Comparison of ENCODE assay signal across 9 mouse cellular contexts in the genomic region with DNA sequence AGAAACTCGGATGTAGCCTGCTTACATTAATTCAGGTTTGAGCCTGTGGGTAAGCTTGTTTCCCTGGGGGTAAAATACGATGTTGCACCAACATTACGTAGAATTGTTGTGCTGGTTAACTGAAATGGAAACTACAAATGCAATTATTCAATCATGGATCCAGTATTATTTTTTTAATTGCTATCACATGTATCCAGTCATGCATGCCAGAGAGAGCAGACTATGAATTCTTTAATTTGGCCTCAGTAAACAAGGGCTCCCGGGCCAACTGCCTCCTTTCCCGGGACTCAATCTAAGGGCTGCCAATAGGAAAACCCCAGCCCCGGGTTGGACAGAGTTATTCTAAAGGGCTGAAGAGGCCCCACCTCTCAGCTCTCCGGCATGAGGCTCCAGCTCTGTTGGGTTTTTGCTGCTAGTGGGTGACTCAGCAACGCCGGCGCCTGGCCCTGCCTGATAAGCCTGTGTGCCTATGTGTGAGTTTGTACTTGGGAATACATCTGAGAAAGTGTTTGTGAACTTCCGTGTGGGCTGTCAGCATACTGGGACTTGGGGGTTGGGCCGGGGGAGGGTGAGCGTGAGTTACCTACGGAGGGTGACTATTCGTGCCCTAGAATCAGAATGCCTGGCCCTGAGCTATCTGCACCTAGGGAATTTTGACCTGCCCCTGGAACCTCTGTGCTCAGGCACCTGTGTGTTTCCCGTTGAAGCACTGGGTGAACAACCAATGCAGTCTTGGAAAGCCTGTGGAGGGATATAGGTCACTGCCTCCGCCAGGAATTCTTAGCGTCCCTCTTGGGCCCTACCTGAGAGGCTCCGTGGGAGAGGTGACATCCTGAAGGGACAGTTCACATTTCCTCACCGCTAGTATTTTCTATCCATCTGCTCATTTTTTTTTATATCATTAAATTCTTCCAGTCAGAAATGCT. TPM values are rescaled to one million over a fixed set of nuclear protein-coding genes. Genes with fewer than 3 reads are reported as not detected.
DNase-seq lines count a peak whose midpoint lies in the region; ATAC-seq lines count a peak whose summit lies in the region.
"Had no signal": no experiment of that assay in that cellular context is flagged by ENCODE, and none has a peak within 500 bp of the region (broad histone marks: within the 10 kb centered on the region; RNA-seq: fewer than 3 reads in every experiment).

No protein-coding gene starts in this region.

- H3K4me1 ChIP-seq in midbrain, embryonic 14.5 days (ENCODE audit: control insufficient read depth, insufficient read depth, low read length): peaks cover 9% of the 10 kb centered on the region
- H3K4me1 ChIP-seq in midbrain, embryonic 11.5 days (ENCODE audit: control insufficient read depth, insufficient read depth, low read length): peaks cover 18% of the 10 kb centered on the region
- H3K4me1 ChIP-seq in embryonic facial prominence, embryonic 12.5 days: peaks cover 13% of the 10 kb centered on the region
- peaks cover 52% of the 10 kb centered on the region for H3K4me1 ChIP-seq in liver, embryonic 11.5 days (replicated peaks; ENCODE audit: control insufficient read depth, insufficient read depth, low read length)

- H3K9ac ChIP-seq in midbrain, embryonic 14.5 days (replicated peaks; ENCODE audit: low read length): no peak overlapping the region
- H3K9ac ChIP-seq in midbrain, embryonic 11.5 days (ENCODE audit: low read length): no peak overlapping the region
- H3K9ac ChIP-seq in embryonic facial prominence, embryonic 12.5 days: no peak overlapping the region
- H3K9ac ChIP-seq in liver, embryonic 11.5 days (ENCODE audit: low read depth, low read length): peak overlapping the region; percentile 76

- peaks cover 11% of the 10 kb centered on the region; the same call in 1 of the 2 replicates for H3K27me3 ChIP-seq in midbrain, embryonic 14.5 days (ENCODE audit: control insufficient read depth, insufficient read depth, low read length)
- H3K27me3 ChIP-seq in midbrain, embryonic 11.5 days (ENCODE audit: control insufficient read depth, insufficient read depth, low read length): peaks cover 17% of the 10 kb centered on the region
- H3K27me3 ChIP-seq in embryonic facial prominence, embryonic 12.5 days: 0 out of 2 replicates have a peak, but pooled peaks cover 11% of the 10 kb centered on the region
- H3K27me3 ChIP-seq in liver, embryonic 11.5 days (replicated peaks; ENCODE audit: control insufficient read depth, insufficient read depth, low read length): no peaks in the 10 kb centered on the region

- H3K36me3 ChIP-seq in midbrain, embryonic 14.5 days (ENCODE audit: control insufficient read depth, insufficient read depth, low read length): no peaks in the 10 kb centered on the region
- H3K36me3 ChIP-seq in midbrain, embryonic 11.5 days (ENCODE audit: control insufficient read depth, insufficient read depth, low read length): no peaks in the 10 kb centered on the region
- no peaks in the 10 kb centered on the region for H3K36me3 ChIP-seq in embryonic facial prominence, embryonic 12.5 days
- peaks cover 8% of the 10 kb centered on the region; the same call in 1 of the 2 replicates for H3K36me3 ChIP-seq in liver, embryonic 11.5 days (ENCODE audit: control insufficient read depth, insufficient read depth, low read length)

- peak; percentile 39 for DNase-seq in midbrain, embryonic 14.5 days
- no peak for DNase-seq in midbrain, embryonic 11.5 days (ENCODE audit: low spot score, missing footprints)
- peak; percentile 65 to 82 for DNase-seq in adrenal gland, adult (ENCODE audit: inconsistent age in 2 of 2, low spot score in 1 of 2)
- DNase-seq in heart, postnatal 4 days: peak; percentile 76
- DNase-seq in liver, embryonic 11.5 days (ENCODE audit: low spot score): peak; percentile 88
- DNase-seq in right cerebral cortex, postnatal 25 days: peak; percentile 48

- ATAC-seq in midbrain, embryonic 14.5 days (ENCODE audit: low FRiP score, low TSS enrichment): no peak
- ATAC-seq in midbrain, embryonic 11.5 days (ENCODE audit: low FRiP score): no peak
- ATAC-seq in embryonic facial prominence, embryonic 12.5 days (ENCODE audit: insufficient number of reproducible peaks, insufficient read depth, low FRiP score, low TSS enrichment): no peak
- peak; percentile 76 for ATAC-seq in liver, embryonic 11.5 days (replicated peaks; ENCODE audit: low FRiP score)
- no peak for ATAC-seq in activated CD4-positive, CD25-positive, alpha-beta regulatory T cell, adult 4 months

- no peaks in the 10 kb centered on the region for H3K9me3 ChIP-seq in midbrain, embryonic 14.5 days (ENCODE audit: control insufficient read depth, low read length)
- H3K9me3 ChIP-seq in midbrain, embryonic 11.5 days (ENCODE audit: control insufficient read depth, low read length): no peaks in the 10 kb centered on the region
- no peaks in the 10 kb centered on the region for H3K9me3 ChIP-seq in embryonic facial prominence, embryonic 12.5 days
- H3K9me3 ChIP-seq in liver, embryonic 11.5 days (ENCODE audit: control insufficient read depth, low read length): no peaks in the 10 kb centered on the region

- no peak overlapping the region for H3K4me2 ChIP-seq in midbrain, embryonic 14.5 days (ENCODE audit: low read length)
- H3K4me2 ChIP-seq in midbrain, embryonic 11.5 days: no peak overlapping the region
- peak overlapping the region; percentile 11; the same call in 1 of the 2 replicates for H3K4me2 ChIP-seq in embryonic facial prominence, embryonic 12.5 days (replicated peaks)
- peak overlapping the region; percentile 99 for H3K4me2 ChIP-seq in liver, embryonic 11.5 days

- WGBS in midbrain, embryonic 14.5 days: 23% methylated on average over 20 of the region's 20 CpGs
- WGBS in midbrain, embryonic 11.5 days: 19% methylated on average over 20 of the region's 20 CpGs
- WGBS in embryonic facial prominence, embryonic 12.5 days: 21% methylated on average over 20 of the region's 20 CpGs
- 13% methylated on average over 20 of the region's 20 CpGs for WGBS in liver, embryonic 11.5 days

- H3K4me3 ChIP-seq in midbrain, embryonic 14.5 days (replicated peaks; ENCODE audit: low read depth, low read length): no peak overlapping the region
- H3K4me3 ChIP-seq in midbrain, embryonic 11.5 days (ENCODE audit: low read depth, low read length): no peak overlapping the region
- no peak overlapping the region for H3K4me3 ChIP-seq in embryonic facial prominence, embryonic 12.5 days
- peak overlapping the region; percentile 43 for H3K4me3 ChIP-seq in liver, embryonic 11.5 days (ENCODE audit: low read depth, low read length)

- H3K27ac ChIP-seq in midbrain, embryonic 14.5 days (replicated peaks; ENCODE audit: low read depth, low read length): no peak overlapping the region
- H3K27ac ChIP-seq in midbrain, embryonic 11.5 days (ENCODE audit: low read depth, low read length): no peak overlapping the region
- H3K27ac ChIP-seq in embryonic facial prominence, embryonic 12.5 days: 0 out of 2 replicates have a peak overlapping the region, but pooled peaks have one; percentile 17
- H3K27ac ChIP-seq in liver, embryonic 11.5 days (ENCODE audit: low read depth, low read length): peak overlapping the region; percentile 100

RNA-seq across cellular contexts. Expression of a gene that starts 1.6 kb away (rescaled TPM):
- 88.3 and 116 TPM in 2 replicates for polyA plus RNA-seq in midbrain, embryonic 14.5 days (2014; fragmentation: Nextera tagmentation; extraction: Ambion mirVana)
- 210 and 230 TPM in 2 replicates for polyA plus RNA-seq in midbrain, embryonic 11.5 days (2014; fragmentation: Nextera tagmentation; extraction: Ambion mirVana)
- polyA plus RNA-seq in embryonic facial prominence, embryonic 12.5 days (2016; fragmentation: Nextera tagmentation; extraction: Ambion mirVana): 117 and 125 TPM in 2 replicates
- total RNA-seq in heart, postnatal 4 days (2021): 100 to 1,000 TPM in 1 of 2 experiments, 10 to 100 TPM in 1; 88.1 to 142 TPM
- polyA plus RNA-seq in liver, embryonic 11.5 days (2014; fragmentation: Nextera tagmentation; extraction: Ambion mirVana): 108 and 116 TPM in 2 replicates
- 10 to 100 TPM; 26.9 to 27.1 TPM for polyA plus RNA-seq in activated CD4-positive, CD25-positive, alpha-beta regulatory T cell, adult 4 months (2017; shearing (Covaris generic))

RNA-seq across cellular contexts. Expression of a gene that starts 2.2 kb away (rescaled TPM):
- not detected in 2 replicates for polyA plus RNA-seq in midbrain, embryonic 14.5 days (2014; fragmentation: Nextera tagmentation; extraction: Ambion mirVana)
- polyA plus RNA-seq in midbrain, embryonic 11.5 days (2014; fragmentation: Nextera tagmentation; extraction: Ambion mirVana): 0.07 TPM in 1 of 2 replicates, not detected in the other
- polyA plus RNA-seq in embryonic facial prominence, embryonic 12.5 days (2016; fragmentation: Nextera tagmentation; extraction: Ambion mirVana): not detected in 2 replicates
- total RNA-seq in heart, postnatal 4 days (2021): under 1 TPM; 0.11 to 0.12 TPM
- polyA plus RNA-seq in liver, embryonic 11.5 days (2014; fragmentation: Nextera tagmentation; extraction: Ambion mirVana): 0.10 and 0.11 TPM in 2 replicates
- polyA plus RNA-seq in activated CD4-positive, CD25-positive, alpha-beta regulatory T cell, adult 4 months (2017; shearing (Covaris generic)): not detected
- total RNA-seq: layer of hippocampus, adult 18-20 months had no signal

Comparison
In these comparisons a context has a peak if more than half of its experiments do, and no peak if none do; other contexts are left out.
1. H3K27ac ChIP-seq: peak in embryonic facial prominence, embryonic 12.5 days (single experiment) and liver, embryonic 11.5 days (single experiment); none in midbrain, embryonic 14.5 days (single experiment) and midbrain, embryonic 11.5 days (single experiment).
2. H3K4me2 ChIP-seq: peak in embryonic facial prominence, embryonic 12.5 days (single experiment) and liver, embryonic 11.5 days (single experiment); none in midbrain, embryonic 14.5 days (single experiment) and midbrain, embryonic 11.5 days (single experiment).